Mouse (Mus musculus) liver, embryonic 12.5 days (tissue): ENCODE measurements around the gene Syt9. TPM values are rescaled to one million over a fixed set of nuclear protein-coding genes. Genes with fewer than 3 reads are reported as not detected.

ENCODE experiments used
- ATAC-seq: fragments of 200-750 bp; cut with Nextera tagmentation; 2 replicates; pipeline ENCODE4 v1.8.0; 2017; ENCODE audit warnings: moderate number of reproducible peaks, mild to moderate bottlenecking, moderate library complexity
- H3K27ac ChIP-seq: fragments of 300-500 bp; sonication (generic); 2 replicates; pipeline ENCODE4 v1.5.1; 2016; ENCODE audit warnings: mild to moderate bottlenecking
- H3K27me3 ChIP-seq: fragments of 300-500 bp; sonication (generic); replicated peaks from 2 replicates; pipeline ENCODE4 v1.6.1; 2016; ENCODE audit warnings: mild to moderate bottlenecking, moderate library complexity
- H3K36me3 ChIP-seq: fragments of 300-500 bp; sonication (generic); 2 replicates; pipeline ENCODE4 v1.6.1; 2016; ENCODE audit warnings: mild to moderate bottlenecking, moderate library complexity
- H3K4me1 ChIP-seq: fragments of 300-500 bp; sonication (generic); 2 replicates; pipeline ENCODE4 v1.6.1; 2016
- H3K4me2 ChIP-seq: fragments of 300-500 bp; sonication (generic); 2 replicates; pipeline ENCODE4 v1.6.1; 2016; ENCODE audit warnings: mild to moderate bottlenecking, moderate library complexity
- H3K4me3 ChIP-seq: fragments of 300-500 bp; sonication (generic); 2 replicates; pipeline ENCODE4 v1.5.1; 2016; ENCODE audit warnings: mild to moderate bottlenecking, moderate library complexity
- H3K9ac ChIP-seq: fragments of 300-500 bp; sonication (generic); 2 replicates; pipeline ENCODE4 v1.6.1; 2016; ENCODE audit warnings: mild to moderate bottlenecking, moderate library complexity
- H3K9me3 ChIP-seq: fragments of 300-500 bp; sonication (generic); replicated peaks from 2 replicates; pipeline ENCODE4 v1.6.1; 2016; ENCODE audit warnings: mild to moderate bottlenecking, moderate library complexity
- WGBS: fragments of 180-500 bp; shearing (Covaris S2); methylation state at CpG from one replicate; pipeline ENCODE4 v1.1.7; 2016; ENCODE audit not compliant: insufficient replicate concordance; 5-methylcytosine and 5-hydroxymethylcytosine counted together
- polyA plus RNA-seq: library from polyadenylated mRNA; unstranded; fragments of >200 nt; fragmentation: Nextera tagmentation; extraction: Ambion mirVana; gene quantifications from 2 replicates; pipeline ENCODE4 v1.2.1, GENCODE M21; 2016

The Syt9 gene
- polyA plus RNA-seq, 1 experiment from 2014 or later = 1.0 TPM

GRCm38 (mm10) chr7:107597956-107598355, 227.4 kb downstream of the Syt9 start:
- 59% methylated on average over 3 of the region's 3 CpGs for WGBS
- Histone ChIP-seq H3K4me1 (peaks cover 16% of the 10 kb centered on the region), H3K27me3 (no peaks in the 10 kb centered on the region; the same call in 1 of the 2 replicates), H3K9me3 (no peaks in the 10 kb centered on the region), H3K27ac (no peak overlapping the region), H3K36me3 (no peaks in the 10 kb centered on the region), H3K9ac (no peak overlapping the region), H3K4me3 (no peak overlapping the region), H3K4me2 (no peak overlapping the region)
- no peak for ATAC-seq

Other genes with a start within 250 kb of the Syt9 start
- not detected in 2 replicates for gene Olfr715, start 239.6 kb upstream of the Syt9 start, polyA plus RNA-seq
- not detected in 2 replicates for gene Olfr716, start 232.4 kb upstream of the Syt9 start, polyA plus RNA-seq
- not detected in 2 replicates for gene Nlrp14, start 203.7 kb upstream of the Syt9 start, polyA plus RNA-seq
- not detected in 2 replicates for gene Rbmxl2, start 161.3 kb upstream of the Syt9 start, polyA plus RNA-seq
- gene Olfml1, start 196.7 kb downstream of the Syt9 start, polyA plus RNA-seq = 2.8 and 3.7 TPM in 2 replicates
- 3.9 and 4.0 TPM in 2 replicates for gene Ppfibp2, start 224.5 kb downstream of the Syt9 start, polyA plus RNA-seq